Mouse (Mus musculus): ENCODE measurements around the gene Ift122.
"Not testable (repeated sequence)": the region's sequence is repeated elsewhere in the genome, so short reads cannot be mapped to it uniquely, and the experiment has no call there.

Gene Ift122

DNA sequence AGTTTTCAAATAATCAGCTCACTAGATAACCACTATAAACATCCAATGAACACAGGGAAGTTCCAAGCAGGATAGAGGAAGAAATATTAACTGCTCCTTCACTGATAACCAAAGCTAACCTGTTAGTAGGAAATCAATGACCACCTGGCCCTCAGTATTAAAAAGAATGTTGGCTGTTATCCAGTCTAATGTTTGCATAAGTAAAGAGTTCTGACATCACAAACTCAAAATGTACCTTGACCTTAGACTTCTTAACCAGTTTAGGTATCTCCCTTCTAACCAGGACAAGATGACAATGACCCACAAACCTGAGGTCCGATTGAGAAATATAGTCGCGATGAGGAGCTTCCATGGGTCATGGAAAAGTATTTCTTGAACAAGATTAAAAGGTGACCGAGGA is 8.3 kb upstream of the Ift122 start:
- ATAC-seq (ENCODE audit: insufficient number of reproducible peaks, low FRiP score, low TSS enrichment), result no peak

DNA sequence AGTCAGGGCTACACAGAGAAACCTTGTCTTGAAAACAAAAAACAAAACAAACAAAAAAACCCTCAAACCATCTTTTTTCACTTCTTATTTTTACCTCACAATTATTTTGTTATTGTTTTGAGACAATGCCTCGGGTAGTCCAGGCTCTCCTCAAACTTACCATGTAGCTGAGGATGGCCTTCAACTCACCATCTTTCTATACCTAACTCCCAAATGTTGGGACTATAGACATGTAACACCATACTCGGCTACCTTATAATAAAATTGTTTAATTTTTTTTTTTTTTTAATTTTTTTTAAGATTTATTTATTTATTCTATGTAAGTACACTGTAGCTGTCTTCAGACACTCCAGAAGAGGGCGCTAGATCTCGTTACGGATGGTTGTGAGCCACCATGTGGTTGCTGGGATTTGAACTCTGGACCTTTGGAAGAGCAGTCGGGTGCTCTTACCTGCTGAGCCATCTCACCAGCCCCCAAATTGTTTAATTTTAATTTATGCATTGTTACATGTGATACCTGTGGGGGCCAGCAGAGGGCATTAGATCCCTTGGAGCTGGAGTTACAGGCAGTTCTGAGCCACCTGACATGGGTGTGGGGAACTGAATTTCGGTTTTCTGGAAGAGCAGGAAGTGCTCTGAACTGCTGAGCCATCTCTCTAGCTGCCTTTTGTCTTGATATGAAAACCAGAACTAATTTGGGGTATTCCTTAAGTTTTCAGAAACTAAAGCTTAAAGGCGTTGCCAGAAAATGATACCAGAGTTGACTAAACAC is 6.4 kb upstream of the Ift122 start:
- ATAC-seq (ENCODE audit: insufficient number of reproducible peaks, low FRiP score, low TSS enrichment), result 0 out of 2 replicates have a peak, but pooled peaks have one; percentile 31

DNA sequence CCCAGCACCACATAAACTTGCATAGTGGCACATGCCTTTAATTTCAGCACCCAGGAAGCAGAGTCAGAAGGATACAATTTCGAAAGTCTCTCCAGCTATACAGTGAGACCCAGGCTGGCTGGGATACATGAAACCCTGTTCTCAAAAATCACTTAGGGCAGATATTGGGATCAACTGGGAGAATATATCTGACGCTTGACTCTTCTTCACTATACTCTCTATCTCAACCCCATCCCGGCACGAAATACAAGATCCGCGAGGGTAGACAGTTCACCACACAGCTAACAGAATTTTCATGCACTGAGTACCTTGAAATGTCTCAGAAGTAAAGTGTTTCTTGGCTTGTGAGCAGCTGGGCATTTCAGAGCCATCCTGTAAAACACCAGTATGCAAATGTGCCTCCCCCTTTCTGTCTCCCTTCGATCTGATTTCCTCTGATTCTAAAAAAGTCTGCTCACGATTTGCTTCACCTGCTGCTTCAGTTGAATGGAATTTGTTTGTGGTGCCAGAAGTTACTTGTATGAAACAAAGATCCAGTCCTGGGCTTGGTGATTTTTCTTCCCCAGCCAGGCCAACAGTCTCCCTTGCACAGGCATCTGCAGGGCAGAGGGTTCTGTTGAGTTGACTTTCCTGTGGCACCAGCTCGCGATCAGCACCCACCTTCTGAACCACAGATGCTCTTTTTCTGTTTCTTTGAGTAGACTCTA is 4.5 kb upstream of the Ift122 start:
- no peak for ATAC-seq (ENCODE audit: insufficient number of reproducible peaks, low FRiP score, low TSS enrichment)

DNA sequence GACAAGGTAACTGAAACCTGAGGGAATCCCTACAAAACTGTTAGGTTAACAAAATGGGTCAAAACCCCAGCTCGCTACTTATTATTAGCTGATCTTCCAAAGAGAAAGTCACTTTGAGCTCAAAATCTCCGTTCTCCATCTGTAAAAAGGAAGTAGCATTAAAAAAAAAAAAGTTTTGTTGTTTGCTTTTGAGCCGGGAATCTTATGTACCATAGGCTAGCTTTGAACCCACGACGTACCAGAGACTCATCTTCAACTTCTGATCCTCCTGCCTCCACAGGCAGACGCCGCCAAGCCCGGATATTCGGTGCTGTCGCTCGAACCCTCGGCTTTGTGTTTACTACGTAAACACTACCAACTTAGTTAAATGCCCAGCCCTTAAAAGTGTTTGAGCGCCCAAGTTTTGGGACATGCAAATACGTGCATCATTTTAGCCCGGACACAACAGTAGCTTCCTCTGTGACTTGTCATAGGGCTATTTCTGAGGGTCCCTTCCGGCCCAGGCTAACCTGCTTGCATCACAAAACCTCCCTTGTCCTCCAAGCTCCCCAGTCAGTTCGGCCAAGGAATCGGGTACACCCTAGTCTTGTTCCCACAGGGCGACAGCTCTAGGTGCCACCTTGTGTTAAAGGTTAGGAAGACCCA is 702 bp upstream of the Ift122 start:
- no peak for ATAC-seq (ENCODE audit: insufficient number of reproducible peaks, low FRiP score, low TSS enrichment)

DNA sequence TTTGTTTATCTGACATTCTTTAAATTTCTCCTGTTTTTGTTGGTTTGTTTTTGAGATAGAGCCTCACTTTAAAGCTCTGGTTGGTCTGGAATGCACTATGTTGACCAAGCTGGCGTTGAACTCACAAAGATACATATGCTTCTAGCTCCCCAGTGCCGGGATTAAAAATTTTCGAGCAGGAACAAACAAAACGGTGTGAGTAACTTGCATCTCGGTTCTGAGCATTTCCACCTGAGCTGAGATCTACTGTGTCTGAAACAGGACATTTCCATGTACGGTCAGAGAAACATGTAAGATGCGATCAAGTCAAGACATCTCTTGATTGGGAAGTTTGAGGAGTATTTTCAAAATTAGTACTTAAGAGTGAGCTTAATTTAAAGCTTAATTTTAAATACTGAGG is 715 bp downstream of the Ift122 start:
- ATAC-seq (ENCODE audit: insufficient number of reproducible peaks, low FRiP score, low TSS enrichment), result no peak

DNA sequence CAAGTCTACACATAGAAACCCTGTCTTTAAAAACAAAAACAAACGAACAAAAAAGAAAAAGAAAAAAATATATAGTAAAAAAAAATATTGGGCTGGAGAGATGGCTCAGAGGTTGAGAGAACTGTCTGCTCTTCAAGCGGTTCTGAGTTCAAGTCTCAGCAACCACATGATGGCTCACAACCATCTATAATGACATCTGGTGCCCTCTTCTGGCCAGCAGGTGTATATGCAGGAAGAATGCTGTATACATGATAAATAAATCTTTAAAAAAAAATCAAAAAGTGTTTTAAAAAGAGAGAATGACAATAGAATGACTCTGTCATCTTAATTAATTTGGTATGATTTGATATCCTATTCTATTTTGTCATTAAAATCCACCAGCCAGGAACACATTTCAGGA is 1.2 kb downstream of the Ift122 start:
- no peak for ATAC-seq (ENCODE audit: insufficient number of reproducible peaks, low FRiP score, low TSS enrichment)

DNA sequence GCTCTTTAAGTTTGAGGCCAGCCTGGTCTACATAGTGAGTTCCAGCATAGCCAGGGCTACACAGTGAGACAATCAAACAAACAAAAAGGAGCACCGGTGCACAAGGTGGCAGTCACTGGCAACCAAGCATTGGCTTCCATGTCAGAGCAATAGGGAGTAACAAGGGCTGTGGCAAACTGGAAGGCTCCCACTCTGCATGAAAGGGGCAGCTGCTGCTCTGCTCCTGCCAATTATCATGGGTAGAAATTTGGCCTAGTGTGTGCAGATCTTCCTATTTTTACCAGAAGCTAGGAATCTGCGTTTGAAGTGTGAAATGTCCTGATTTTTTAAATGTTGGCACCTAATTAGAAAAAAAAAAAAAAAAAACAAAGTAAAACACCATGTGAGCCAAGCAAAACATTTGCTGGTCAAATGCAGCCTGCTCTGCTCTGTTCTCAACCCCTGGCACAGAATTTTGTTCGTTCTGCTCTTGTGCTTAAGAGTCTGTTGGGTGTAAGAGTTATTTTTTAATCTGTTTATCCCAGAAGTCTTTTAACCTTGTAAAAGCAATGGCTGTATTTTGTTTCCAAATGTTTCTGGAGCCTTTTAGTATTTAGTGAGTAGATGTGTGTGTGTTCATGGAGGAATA is 2.6 kb downstream of the Ift122 start:
- ATAC-seq (ENCODE audit: insufficient number of reproducible peaks, low FRiP score, low TSS enrichment), result no peak

DNA sequence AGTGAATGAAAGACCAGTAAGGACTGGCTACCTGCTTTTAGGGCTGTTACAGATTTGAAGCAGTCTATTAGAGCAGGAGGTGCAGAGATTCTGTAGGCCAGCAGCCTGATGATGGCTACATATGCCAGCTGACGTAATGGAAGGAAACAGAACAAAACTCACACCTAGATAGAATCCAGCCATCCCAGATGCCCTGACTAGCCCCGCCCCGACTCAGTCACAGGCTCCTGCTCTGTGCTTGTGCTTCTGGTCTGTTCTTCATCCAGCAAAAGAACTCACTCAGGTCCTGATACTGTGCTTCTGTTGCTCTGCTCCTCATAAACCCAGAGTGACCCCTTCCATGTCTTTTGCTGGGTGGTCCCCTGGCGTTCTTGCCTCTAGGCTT is 3.1 kb downstream of the Ift122 start:
- no peak for ATAC-seq (ENCODE audit: insufficient number of reproducible peaks, low FRiP score, low TSS enrichment)

DNA sequence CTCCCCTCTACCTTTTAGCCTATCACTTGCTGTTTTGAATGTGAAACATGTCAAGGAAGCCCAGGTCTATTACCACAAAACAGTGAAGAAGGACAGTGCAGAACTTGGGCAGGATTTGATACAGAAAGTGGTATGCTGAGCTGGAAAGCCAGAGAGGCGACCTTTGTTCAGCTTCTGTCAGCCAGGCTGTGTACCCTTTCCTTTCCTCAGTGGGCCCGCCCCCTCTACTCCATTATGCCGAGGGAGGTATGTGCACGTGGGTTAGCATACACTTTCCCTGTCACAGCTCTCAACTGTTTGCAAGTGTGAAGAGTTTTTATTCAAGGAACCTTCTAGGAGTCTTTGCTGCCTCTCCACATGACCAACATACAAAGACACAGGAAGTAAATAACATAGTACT is 6.0 kb downstream of the Ift122 start:
- ATAC-seq (ENCODE audit: insufficient number of reproducible peaks, low FRiP score, low TSS enrichment), result no peak

DNA sequence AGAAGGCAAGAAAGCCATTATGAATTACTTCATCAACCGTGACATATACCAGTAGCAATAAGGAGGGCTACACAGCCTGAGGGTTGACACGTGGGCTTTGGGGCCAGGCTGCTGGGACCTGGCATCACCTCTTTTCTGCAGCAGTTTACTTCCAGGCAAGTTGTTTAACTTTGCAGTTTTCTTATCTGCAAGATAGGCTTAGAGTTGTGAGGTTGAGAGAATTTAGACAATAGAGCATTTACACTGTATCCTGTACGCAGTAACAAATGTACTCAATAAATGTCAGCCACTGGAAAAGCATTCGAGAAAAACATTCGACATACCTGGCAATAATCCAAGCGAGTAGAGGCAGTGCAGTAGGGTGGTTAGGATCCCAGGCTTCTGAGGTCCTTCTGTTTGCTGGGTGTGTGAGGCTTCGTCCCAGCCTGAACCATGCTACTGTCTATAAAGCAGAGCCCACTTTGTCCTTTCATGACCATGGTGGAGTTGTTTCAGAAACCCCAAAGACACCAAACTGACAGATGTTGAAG is 6.8 kb downstream of the Ift122 start:
- no peak for ATAC-seq (ENCODE audit: insufficient number of reproducible peaks, low FRiP score, low TSS enrichment)

DNA sequence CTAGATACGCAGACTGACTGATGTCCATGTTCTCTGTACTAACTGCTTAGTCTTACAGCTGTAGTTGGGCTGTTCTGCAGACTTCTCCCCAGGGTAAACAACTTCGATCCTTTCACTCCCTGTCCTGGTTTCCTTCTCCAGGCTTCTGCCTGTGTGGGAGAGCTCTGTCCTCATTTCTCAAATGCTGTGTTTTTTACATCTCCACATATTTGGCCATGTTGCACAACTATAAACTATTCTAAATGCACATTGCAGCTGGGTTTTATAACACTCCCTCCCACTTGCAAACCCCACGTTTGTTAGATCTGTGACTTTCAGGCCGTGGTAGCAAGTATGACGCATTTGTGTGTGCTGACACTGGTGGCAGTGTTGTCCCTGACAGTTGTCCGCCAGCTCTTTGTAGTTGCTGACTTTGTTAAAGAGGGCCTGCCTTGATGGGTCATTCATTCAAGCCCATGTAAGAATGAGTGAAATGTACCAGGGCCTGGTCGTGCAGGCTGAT is 10.1 kb downstream of the Ift122 start:
- ATAC-seq (ENCODE audit: insufficient number of reproducible peaks, low FRiP score, low TSS enrichment), result no peak

DNA sequence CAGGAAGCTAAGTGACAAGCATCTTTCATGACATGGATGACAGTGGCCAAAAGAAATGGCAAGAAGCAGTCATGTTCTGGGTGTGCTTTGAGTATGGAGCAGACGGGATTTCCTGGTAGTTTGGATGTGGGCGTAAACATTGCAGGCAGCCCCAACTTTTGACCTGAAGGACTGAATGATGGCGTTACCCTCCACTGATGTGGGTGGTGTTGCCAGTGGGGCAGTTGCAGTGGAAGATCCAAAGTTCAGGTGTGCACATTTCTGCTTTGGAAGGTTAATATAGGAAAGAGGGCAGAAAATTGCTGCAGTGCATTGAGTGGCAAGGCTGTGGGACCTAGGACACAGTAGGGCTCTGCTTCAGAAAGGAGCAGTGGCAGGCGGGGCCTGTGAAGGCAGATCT is 12.0 kb downstream of the Ift122 start:
- ATAC-seq (ENCODE audit: insufficient number of reproducible peaks, low FRiP score, low TSS enrichment), result no peak

DNA sequence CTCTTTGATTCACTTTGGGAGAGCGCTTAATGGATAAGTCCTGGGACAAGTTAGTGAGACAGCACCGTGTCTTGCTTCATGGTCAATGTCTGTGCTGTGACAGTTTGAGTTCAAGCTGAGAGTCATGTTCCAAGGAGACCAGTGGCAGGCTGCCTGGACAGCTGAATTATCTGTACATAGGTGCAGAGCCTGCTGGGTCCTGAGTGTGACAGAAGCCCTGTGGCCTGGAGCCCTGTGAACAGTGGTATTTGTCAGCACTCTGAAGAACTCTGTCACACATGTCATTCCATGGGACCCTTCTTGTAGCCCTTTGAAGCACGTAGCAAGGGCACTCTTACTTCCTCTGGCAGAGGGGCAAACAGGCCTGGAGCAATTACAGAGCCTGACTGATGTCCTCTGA is 13.9 kb downstream of the Ift122 start:
- ATAC-seq (ENCODE audit: insufficient number of reproducible peaks, low FRiP score, low TSS enrichment), result not testable (repeated sequence)

DNA sequence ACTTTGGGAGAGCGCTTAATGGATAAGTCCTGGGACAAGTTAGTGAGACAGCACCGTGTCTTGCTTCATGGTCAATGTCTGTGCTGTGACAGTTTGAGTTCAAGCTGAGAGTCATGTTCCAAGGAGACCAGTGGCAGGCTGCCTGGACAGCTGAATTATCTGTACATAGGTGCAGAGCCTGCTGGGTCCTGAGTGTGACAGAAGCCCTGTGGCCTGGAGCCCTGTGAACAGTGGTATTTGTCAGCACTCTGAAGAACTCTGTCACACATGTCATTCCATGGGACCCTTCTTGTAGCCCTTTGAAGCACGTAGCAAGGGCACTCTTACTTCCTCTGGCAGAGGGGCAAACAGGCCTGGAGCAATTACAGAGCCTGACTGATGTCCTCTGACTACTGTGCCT is 18.0 kb downstream of the Ift122 start:
- ATAC-seq (ENCODE audit: insufficient number of reproducible peaks, low FRiP score, low TSS enrichment), result not testable (repeated sequence)

DNA sequence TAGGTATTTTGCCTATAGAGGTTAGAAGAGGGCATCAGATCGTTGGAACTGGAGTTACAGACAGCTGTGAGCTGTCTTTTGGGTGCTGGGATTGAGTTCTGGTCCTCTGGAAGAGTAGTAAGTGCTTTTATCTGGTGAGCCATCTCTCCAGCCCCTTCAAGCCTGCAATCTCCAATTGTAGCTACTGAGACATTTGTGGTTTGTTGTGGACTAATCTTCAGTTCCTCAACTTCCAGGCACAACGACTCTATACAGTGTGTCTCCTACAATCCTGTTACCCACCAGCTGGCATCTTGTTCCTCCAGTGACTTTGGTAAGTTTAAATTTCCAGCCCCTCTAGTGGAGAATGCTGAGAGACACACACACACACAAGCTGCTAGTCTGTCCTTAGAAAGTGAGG is 24.0 kb downstream of the Ift122 start:
- no peak for ATAC-seq (ENCODE audit: insufficient number of reproducible peaks, low FRiP score, low TSS enrichment)

DNA sequence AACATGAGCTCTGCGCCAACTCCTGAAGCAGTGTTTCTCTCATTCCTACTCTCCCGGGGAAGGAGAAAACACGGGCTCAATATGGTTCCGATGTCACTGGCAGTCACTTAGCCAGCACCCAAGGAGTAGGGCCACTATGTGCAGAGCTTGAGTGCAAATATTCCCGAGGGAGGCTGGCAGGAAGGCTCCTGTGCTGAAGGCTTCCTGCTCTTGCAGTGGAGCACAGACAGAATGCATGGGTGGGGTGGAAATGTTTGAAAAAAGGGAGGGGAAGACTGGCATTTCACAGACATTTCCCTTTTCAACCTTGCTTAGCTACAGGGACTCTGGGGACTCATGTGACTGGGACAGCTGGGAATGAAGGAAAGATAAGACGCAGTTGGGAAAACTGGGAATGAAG is 25.4 kb downstream of the Ift122 start:
- no peak for ATAC-seq (ENCODE audit: insufficient number of reproducible peaks, low FRiP score, low TSS enrichment)

DNA sequence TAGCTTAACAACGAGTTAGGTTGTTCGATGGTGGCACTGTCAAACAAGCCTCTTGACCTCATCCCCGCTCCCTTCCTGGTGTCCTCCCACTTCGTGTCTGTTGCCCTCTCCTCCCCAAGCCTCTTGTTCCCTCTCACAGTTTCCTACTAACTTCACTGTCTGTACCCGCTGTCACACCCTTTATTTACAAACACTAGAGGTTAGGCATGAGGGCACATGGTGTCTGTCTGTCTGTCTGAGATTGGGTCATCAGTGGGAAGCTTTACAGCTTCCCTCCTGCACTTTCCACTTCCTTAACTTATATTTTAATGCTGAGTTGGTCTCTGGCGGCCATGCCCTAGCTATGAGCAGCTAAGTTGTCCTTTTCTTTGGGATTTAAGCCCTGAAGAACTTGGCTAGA is 26.5 kb downstream of the Ift122 start:
- ATAC-seq (ENCODE audit: insufficient number of reproducible peaks, low FRiP score, low TSS enrichment), result no peak

DNA sequence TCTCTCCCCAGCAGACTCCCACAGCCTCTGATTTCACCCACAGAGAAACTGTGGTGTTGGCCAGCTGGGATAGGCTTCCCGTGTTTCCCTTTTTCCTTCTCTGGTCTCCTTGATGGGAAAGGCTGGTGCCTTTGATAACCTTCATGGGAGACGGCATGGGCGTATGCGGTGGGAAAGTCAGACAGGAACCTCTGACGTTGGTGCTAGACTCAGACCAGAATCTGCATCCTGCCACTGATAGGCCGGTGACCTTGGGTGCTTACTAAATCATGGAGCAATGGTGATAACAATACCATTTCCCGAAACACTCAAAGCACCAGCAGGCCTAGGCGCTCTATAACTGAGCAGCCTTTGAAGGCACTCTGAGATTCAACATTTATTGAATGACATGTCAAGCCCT is 27.5 kb downstream of the Ift122 start:
- no peak for ATAC-seq (ENCODE audit: insufficient number of reproducible peaks, low FRiP score, low TSS enrichment)

DNA sequence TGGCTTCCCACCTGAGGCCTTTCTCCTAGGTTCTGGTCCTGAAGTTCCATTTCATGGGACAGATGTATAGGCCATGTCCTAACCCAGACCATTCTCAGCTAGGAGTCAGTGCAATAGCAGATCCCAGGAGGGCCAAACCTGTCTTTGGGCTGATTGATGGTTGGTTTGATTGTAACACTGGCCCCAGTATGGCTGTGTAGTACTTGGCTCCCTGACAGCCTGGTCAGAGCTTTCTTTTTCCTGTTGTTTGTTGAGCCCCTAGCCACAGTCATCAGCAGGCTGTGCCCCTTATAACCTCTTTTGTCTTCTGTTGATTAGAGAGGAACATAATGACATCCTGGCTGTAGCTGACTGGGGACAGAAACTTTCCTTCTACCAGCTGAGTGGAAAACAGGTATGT is 30.7 kb downstream of the Ift122 start:
- ATAC-seq (ENCODE audit: insufficient number of reproducible peaks, low FRiP score, low TSS enrichment), result no peak

DNA sequence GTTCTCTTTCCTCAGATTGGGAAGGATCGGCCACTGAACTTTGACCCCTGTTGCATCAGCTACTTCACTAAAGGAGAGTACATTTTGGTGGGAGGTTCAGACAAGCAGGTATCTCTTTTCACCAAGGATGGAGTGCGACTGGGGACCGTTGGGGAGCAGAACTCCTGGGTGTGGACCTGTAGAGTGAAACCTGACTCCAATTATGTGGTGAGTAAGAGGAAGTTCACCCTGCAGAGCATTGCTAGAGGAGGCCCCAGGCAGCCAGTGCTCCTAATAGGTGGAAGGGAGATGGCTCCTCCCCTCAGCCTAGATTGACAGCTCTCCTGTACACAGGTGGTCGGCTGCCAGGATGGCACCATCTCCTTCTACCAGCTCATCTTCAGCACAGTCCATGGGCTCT is 33.6 kb downstream of the Ift122 start:
- ATAC-seq (ENCODE audit: insufficient number of reproducible peaks, low FRiP score, low TSS enrichment), result no peak

DNA sequence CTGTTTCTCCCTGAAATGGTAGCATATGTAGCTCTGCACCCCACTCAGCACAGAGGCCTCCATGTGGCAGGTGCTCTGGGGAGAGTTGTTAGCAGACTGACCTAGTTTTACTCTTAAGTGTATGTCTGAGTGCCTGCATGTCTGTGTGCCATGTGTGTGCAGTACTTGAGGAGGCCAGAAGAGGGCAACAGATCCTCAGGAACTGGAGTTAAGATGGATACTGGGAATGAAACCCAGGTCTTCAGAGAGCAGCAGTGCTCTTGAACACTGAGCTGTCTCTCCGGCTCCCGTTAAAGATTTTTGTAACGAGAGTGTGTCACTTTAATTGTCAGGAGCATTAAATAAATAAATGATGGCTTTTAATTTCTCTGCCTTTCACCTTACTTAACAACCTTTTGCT is 35.0 kb downstream of the Ift122 start:
- ATAC-seq (ENCODE audit: insufficient number of reproducible peaks, low FRiP score, low TSS enrichment), result no peak
